Mouse (Mus musculus) lung, postnatal 0 days (tissue): ENCODE measurements at regions not wholly inside any gene's neighbourhood (a gene's known extent, or its start where the extent isn't known, plus 50 kb on each side); places are given as distances from the start of the nearest gene placed in this dataset.
A peak's percentile ranks its signal among the peaks of the same experiment; 100 is the strongest.

Experiments
- ATAC-seq: fragments of 200-750 bp; cut with Nextera tagmentation; 2 replicates; pipeline ENCODE4 v1.8.0; 2017; ENCODE audit warnings: moderate library complexity
- DNase-seq: peaks from one replicate; pipeline ENCODE4 v3.0.0-alpha.2; 2016; ENCODE audit warnings: low spot score
- H3K27ac ChIP-seq: fragments of 300-500 bp; sonication (generic); 2 replicates; pipeline ENCODE4 v1.5.1; 2014; ENCODE audit warnings: antibody characterized with exemption, mild to moderate bottlenecking, low read length, mixed read lengths
- H3K27me3 ChIP-seq: fragments of 300-500 bp; sonication (generic); replicated peaks from 2 replicates; pipeline ENCODE4 v1.6.1; 2014; ENCODE audit warnings: low read length, mixed read lengths; ENCODE audit not compliant: insufficient read depth
- H3K36me3 ChIP-seq: fragments of 300-500 bp; sonication (generic); 2 replicates; pipeline ENCODE4 v1.6.1; 2014; ENCODE audit warnings: low read length, mixed read lengths; ENCODE audit not compliant: insufficient read depth
- H3K4me1 ChIP-seq: fragments of 300-500 bp; sonication (generic); 2 replicates; pipeline ENCODE4 v1.6.1; 2014; ENCODE audit warnings: antibody characterized with exemption, low read depth, low read length, mixed read lengths; ENCODE audit not compliant: insufficient read depth
- H3K4me2 ChIP-seq: fragments of 300-500 bp; sonication (generic); replicated peaks from 2 replicates; pipeline ENCODE4 v1.6.1; 2014; ENCODE audit warnings: low read depth, mild to moderate bottlenecking, low read length, moderate library complexity, mixed read lengths
- H3K4me3 ChIP-seq: fragments of 300-500 bp; sonication (generic); 2 replicates; pipeline ENCODE4 v1.5.1; 2014; ENCODE audit warnings: low read depth, low read length
- H3K9ac ChIP-seq: fragments of 300-500 bp; sonication (generic); replicated peaks from 2 replicates; pipeline ENCODE4 v1.6.1; 2014; ENCODE audit warnings: low read depth, mild to moderate bottlenecking
- H3K9me3 ChIP-seq: fragments of 300-500 bp; sonication (generic); 2 replicates; pipeline ENCODE4 v1.6.1; 2016; ENCODE audit warnings: low read length, mixed read lengths
- CTCF ChIP-seq: IDR thresholded peaks from 2 replicates; pipeline ENCODE4 v1.5.1; 2016; ENCODE audit warnings: antibody characterized with exemption, mild to moderate bottlenecking
- EP300 ChIP-seq: IDR thresholded peaks from 2 replicates; pipeline ENCODE4 v1.6.1; 2016; ENCODE audit warnings: antibody characterized with exemption, mild to moderate bottlenecking, control low read depth
- WGBS: fragments of 180-500 bp; shearing (Covaris S2); extraction: QIAGEN DNeasy Blood & Tissue Kit; methylation state at CpG from one replicate; pipeline ENCODE4 v1.1.7; 2014; 5-methylcytosine and 5-hydroxymethylcytosine counted together

DNA sequence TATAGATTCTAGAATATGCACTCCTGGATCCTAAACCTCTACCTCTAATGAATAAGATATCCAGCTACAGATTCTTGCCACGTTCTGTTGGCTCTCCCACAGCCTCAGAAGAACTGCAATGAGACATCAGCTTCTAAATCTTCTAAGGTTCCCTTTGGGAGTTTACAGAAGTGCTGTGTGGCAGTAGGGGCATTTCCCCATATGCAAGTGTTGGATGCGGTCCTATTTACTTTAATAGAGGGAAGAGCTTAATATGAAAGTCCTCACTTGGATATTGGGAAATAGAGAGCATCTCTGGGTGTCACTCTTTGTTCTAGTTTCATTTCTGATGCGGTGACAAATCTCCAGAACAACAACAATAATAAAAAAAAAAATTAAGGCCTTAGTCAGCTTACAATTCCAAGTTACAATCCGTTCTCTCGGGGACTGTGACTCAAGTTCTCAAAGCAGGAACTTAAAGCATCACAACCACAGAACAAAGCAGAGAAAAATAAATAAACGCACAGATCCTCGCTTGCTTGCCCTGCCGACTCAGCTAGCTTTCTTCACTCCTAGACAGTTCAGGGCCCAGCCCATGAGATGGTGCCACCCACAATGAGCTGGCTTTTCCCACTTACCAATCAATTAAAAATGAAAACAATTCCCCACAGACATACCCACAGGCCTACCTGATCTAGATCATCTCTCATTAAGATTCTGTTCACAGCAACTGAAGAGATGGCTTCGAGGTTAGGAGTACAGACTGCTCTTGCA is 204.4 kb upstream of the Cited2 start:
- ATAC-seq, result no peak
- peak; percentile 38 for DNase-seq
- Histone ChIP-seq H3K9ac (no peak overlapping the region), H3K4me2 (no peak overlapping the region), H3K4me3 (no peak overlapping the region), H3K9me3 (no peaks in the 10 kb centered on the region), H3K4me1 (no peaks in the 10 kb centered on the region), H3K36me3 (no peaks in the 10 kb centered on the region), H3K27ac (no peak overlapping the region), H3K27me3 (no peaks in the 10 kb centered on the region)
- no peak for TF ChIP-seq CTCF
- no peak for TF ChIP-seq EP300
- WGBS, result 55% methylated on average over 9 of the region's 9 CpGs

DNA sequence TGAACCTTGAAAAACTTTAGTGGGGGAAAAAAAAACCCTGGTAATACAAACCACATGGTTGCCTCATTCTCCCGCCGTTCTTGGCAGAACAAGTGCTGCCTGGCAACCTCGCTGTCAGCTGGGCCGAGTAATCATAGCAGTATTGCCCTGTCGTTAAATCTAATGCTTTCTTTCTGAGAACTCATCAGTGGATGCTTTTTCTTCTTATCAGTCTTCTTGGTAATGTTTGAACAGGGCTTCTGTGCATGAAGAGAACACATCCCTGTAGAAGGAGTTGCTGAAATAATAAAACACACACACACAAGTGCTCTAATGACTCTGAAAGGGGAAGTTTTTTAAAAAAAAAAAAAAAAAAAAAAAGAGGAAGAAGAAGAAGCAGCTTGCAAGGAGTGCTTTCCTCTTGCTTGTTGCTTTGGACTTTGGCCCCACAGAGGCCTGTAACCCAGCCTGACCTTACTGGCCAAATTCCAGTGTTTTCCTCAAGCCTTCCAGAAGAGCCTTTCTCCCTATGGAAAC is 200.9 kb upstream of the Cited2 start:
- 22% methylated on average over 5 of the region's 5 CpGs for WGBS

DNA sequence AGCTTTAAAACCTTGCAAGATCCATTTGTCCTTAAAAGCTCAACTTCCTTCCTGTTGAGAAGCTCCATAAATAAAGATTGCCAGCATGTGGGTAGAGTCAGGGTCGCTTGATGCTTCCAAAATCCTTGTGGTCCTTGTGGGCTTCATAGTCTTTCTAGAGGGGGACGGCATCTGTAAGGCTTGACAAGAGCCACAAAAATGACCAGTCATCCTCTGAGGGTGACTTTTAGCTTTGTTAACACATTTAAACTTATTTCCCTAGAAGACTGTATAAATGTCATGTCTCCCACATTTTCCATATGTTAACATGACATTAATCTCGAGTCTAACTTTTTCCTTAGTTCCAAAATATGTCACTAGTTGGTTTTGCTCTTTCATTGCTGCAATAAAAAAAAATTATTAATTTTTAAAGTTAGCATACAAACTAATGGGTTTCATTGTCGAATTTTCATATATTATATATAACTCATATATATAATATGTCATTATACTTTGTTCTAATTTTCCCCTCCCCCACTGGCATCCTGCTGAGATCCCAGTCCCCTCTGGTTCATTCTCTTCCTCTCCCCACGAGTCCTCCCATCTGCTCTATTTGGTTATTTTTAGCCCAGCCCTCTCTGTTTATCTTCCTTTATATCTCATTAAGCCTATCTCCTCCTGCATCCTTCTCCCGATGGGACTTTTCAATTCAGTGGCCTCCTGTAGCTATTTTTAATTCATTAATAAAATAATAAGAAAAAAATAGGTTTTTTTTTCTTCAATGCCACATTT is 199.3 kb upstream of the Cited2 start:
- no peak for TF ChIP-seq EP300
- no peak for TF ChIP-seq CTCF
- WGBS, result 68% methylated on average over 6 of the region's 6 CpGs
- ATAC-seq, result no peak
- DNase-seq, result no peak
- Histone ChIP-seq H3K4me1 (peaks cover 3% of the 10 kb centered on the region; the same call in 1 of the 2 replicates), H3K9me3 (no peaks in the 10 kb centered on the region), H3K36me3 (no peaks in the 10 kb centered on the region), H3K27ac (no peak overlapping the region), H3K9ac (no peak overlapping the region), H3K4me3 (no peak overlapping the region), H3K4me2 (no peak overlapping the region), H3K27me3 (no peaks in the 10 kb centered on the region)

More for the DNA sequence above, 200.9 kb upstream of the Cited2 start:
- Histone ChIP-seq H3K36me3 (no peaks in the 10 kb centered on the region), H3K4me1 (no peaks in the 10 kb centered on the region), H3K4me2 (no peak overlapping the region), H3K27ac (no peak overlapping the region), H3K9me3 (no peaks in the 10 kb centered on the region), H3K4me3 (no peak overlapping the region), H3K27me3 (no peaks in the 10 kb centered on the region), H3K9ac (no peak overlapping the region)
- peak; percentile 55 for DNase-seq
- ATAC-seq, result peak; percentile 32
- TF ChIP-seq CTCF (no peak), EP300 (no peak)

DNA sequence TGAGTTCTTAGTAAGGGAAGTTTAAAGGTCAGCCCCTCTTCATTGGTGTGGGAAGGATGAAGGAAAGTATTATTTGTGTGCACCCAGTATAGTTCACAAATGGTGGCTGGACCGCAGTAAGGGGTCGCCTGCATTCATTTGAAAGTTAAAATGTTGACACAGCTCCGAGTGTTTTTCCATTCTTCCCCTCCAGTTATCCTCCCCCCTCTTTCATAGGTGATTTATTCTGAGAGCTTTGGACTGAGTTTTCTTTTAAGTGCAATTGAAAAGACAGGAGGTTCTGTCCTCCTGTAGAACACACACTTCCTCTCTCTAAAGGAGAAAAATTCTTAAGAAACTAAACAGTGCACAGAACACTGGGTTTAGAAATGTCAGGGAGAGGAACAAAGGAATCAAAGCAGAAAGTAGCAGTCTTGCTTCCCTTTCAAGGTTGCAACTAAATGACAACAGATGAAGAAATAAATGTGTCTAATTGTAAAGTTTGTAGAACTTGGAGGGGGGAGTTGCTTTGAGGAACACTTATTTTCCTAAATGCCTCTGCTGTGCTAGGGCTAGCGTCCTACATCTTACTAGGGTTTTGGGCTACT is 195.8 kb upstream of the Cited2 start:
- Histone ChIP-seq H3K4me1 (peaks cover 3% of the 10 kb centered on the region; the same call in 1 of the 2 replicates), H3K27me3 (no peaks in the 10 kb centered on the region), H3K9me3 (no peaks in the 10 kb centered on the region), H3K9ac (no peak overlapping the region), H3K36me3 (no peaks in the 10 kb centered on the region), H3K27ac (no peak overlapping the region), H3K4me3 (no peak overlapping the region), H3K4me2 (no peak overlapping the region)
- no peak for ATAC-seq
- TF ChIP-seq CTCF (no peak), EP300 (no peak)
- DNase-seq, result no peak
- WGBS, result 68% methylated on average over 4 of the region's 4 CpGs

DNA sequence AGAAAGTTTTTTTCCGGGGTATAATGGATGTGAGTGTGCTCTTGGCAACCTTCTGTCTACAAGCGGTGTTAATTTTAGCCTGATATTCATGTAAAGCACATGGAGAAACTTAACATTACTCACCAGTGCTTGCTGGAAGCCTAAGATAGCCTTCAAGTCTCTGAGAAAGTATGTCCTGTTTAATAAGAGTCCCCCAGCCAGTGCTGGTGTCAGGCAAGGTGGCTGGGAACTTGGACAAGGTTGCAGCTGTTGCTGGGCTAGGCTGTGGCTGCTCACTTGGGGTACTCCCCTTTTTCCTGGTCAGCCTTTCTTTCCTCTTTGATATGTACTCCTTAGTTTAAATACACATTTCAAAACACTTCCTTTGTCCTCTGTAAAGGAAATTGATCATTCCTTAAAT is 194.9 kb upstream of the Cited2 start:
- Histone ChIP-seq H3K27ac (0 out of 2 replicates have a peak overlapping the region, but pooled peaks have one; percentile 21), H3K9ac (no peak overlapping the region), H3K27me3 (no peaks in the 10 kb centered on the region), H3K4me3 (no peak overlapping the region), H3K4me2 (no peak overlapping the region), H3K4me1 (peaks cover 3% of the 10 kb centered on the region; the same call in 1 of the 2 replicates), H3K9me3 (no peaks in the 10 kb centered on the region), H3K36me3 (no peaks in the 10 kb centered on the region)
- ATAC-seq (peak; percentile 79), DNase-seq (peak; percentile 61)
- WGBS, result 22% methylated on average over 2 of the region's 2 CpGs
- TF ChIP-seq EP300 (no peak), CTCF (no peak)

DNA sequence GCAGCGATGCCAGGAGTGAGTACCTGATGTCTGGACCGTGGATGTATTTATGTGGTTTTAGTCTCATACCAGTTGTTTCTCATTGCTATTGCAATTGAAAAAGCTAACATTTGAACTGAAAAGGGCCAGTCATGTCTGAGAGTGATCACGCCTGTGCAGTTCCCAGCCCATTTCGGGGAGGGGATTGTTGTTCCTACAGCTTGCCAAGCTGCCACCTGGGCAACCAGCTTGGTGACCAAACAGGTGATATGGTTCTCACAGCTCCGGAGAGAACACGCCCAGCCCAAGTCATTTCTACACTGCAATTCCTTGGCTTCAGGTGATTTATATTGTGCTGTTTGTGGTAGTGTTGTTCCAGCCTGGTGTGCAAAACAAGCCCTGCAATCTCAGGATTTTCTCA is 194.2 kb upstream of the Cited2 start:
- Histone ChIP-seq H3K36me3 (no peaks in the 10 kb centered on the region), H3K4me1 (peaks cover 3% of the 10 kb centered on the region; the same call in 1 of the 2 replicates), H3K4me2 (no peak overlapping the region), H3K4me3 (no peak overlapping the region), H3K9ac (no peak overlapping the region), H3K27me3 (no peaks in the 10 kb centered on the region), H3K9me3 (no peaks in the 10 kb centered on the region), H3K27ac (0 out of 2 replicates have a peak overlapping the region, but pooled peaks have one; percentile 3)
- peak; percentile 55 for ATAC-seq
- WGBS, result 65% methylated on average over 6 of the region's 6 CpGs
- TF ChIP-seq EP300, result no peak
- no peak for TF ChIP-seq CTCF
- DNase-seq, result no peak
